Mouse (Mus musculus) MEL (cell line): ENCODE data around the gene C1qtnf1. TPM values are rescaled to one million over a fixed set of nuclear protein-coding genes. Genes with fewer than 3 reads are reported as not detected.

Experiments used
- DNase-seq: peaks from one replicate; pipeline ENCODE4 v3.0.0; 2011; ENCODE audit warnings: low read depth, low spot score
- H3K27ac ChIP-seq: 2 replicates; pipeline ENCODE4 v1.5.1; 2012; ENCODE audit warnings: low read depth, mild to moderate bottlenecking, control low read depth, low read length, moderate library complexity; ENCODE audit not compliant: control insufficient read depth
- H3K27me3 ChIP-seq, 2 experiments: fragments of 150-350 bp in 1 of 2; sonication (generic) in 1 of 2; 2 replicates each; pipeline ENCODE4 v1.6.1; 2012; ENCODE audit warnings: low read length in 2 of 2, mild to moderate bottlenecking in 2 of 2, improper control_type of control experiment in 1 of 2, moderate library complexity in 1 of 2; ENCODE audit not compliant: insufficient read depth in 2 of 2, control insufficient read depth in 1 of 2
- H3K36me3 ChIP-seq, 2 experiments: 2 replicates each; pipeline ENCODE4 v1.6.1; 2012 to 2014; ENCODE audit warnings: low read length in 2 of 2, improper control_type of control experiment in 1 of 2, inconsistent platforms in 1 of 2, mild to moderate bottlenecking in 1 of 2; ENCODE audit not compliant: insufficient read depth in 2 of 2, control insufficient read depth in 1 of 2
- H3K4me1 ChIP-seq, 2 experiments: fragments of 150-350 bp in 1 of 2; sonication (generic) in 1 of 2; 2 replicates each; pipeline ENCODE4 v1.6.1; 2012; ENCODE audit warnings: low read length in 2 of 2, improper control_type of control experiment in 1 of 2, mild to moderate bottlenecking in 1 of 2; ENCODE audit not compliant: insufficient read depth in 2 of 2, control insufficient read depth in 1 of 2
- H3K4me3 ChIP-seq, 2 experiments: fragments of 150-350 bp in 1 of 2; sonication (generic) in 1 of 2; 2 replicates each; pipeline ENCODE4 v1.5.1; 2012; ENCODE audit warnings: low read depth in 2 of 2, low read length in 2 of 2, mild to moderate bottlenecking in 2 of 2, moderate library complexity in 2 of 2, control low read depth in 1 of 2, improper control_type of control experiment in 1 of 2; ENCODE audit not compliant: control insufficient read depth in 1 of 2, insufficient read depth in 1 of 2
- H3K79me2 ChIP-seq: 2 replicates; pipeline ENCODE4 v1.6.1; 2012; ENCODE audit warnings: mild to moderate bottlenecking, low read length, moderate library complexity; ENCODE audit not compliant: control insufficient read depth, poor library complexity, insufficient read depth
- H3K9ac ChIP-seq: 2 replicates; pipeline ENCODE4 v1.6.1; 2012; ENCODE audit warnings: low read depth, mild to moderate bottlenecking, control low read depth, low read length, moderate library complexity; ENCODE audit not compliant: control insufficient read depth, poor library complexity, severe bottlenecking
- H3K9me3 ChIP-seq: fragments of 150-350 bp; sonication (generic); replicated peaks from 2 replicates; pipeline ENCODE4 v1.6.1; 2012; ENCODE audit warnings: mild to moderate bottlenecking, low read length, improper control_type of control experiment, moderate library complexity; ENCODE audit not compliant: insufficient read depth
- CTCF ChIP-seq, 3 experiments: IDR thresholded peaks in 2 of 3; conservative IDR thresholded peaks in 1 of 3; 2 replicates each; pipeline ENCODE4 v1.5.1; 2011 to 2012; ENCODE audit warnings: low read length in 3 of 3, low read depth in 2 of 3, mild to moderate bottlenecking in 2 of 3, improper control_type of control experiment in 1 of 3, inconsistent platforms in 1 of 3, mixed read lengths in 1 of 3, moderate library complexity in 1 of 3; ENCODE audit not compliant: control insufficient read depth in 1 of 3, insufficient read depth in 1 of 3, poor library complexity in 1 of 3, severe bottlenecking in 1 of 3
- ELF1 ChIP-seq: IDR thresholded peaks from 2 replicates; pipeline ENCODE4 v1.6.1; 2014; ENCODE audit warnings: low read depth, mild to moderate bottlenecking, inconsistent platforms, low read length, improper control_type of control experiment, moderate library complexity
- ETS1 ChIP-seq: IDR thresholded peaks from 2 replicates; pipeline ENCODE4 v1.6.1; 2012; ENCODE audit warnings: low read depth, mild to moderate bottlenecking, inconsistent platforms, low read length, improper control_type of control experiment, moderate library complexity
- GABPA ChIP-seq: IDR thresholded peaks from 2 replicates; pipeline ENCODE4 v1.6.1; 2012; ENCODE audit warnings: low read depth, mild to moderate bottlenecking, inconsistent platforms, low read length, improper control_type of control experiment, moderate library complexity
- MAFK ChIP-seq: IDR thresholded peaks from 2 replicates; pipeline ENCODE4 v1.6.1; 2011; ENCODE audit warnings: low read depth, mild to moderate bottlenecking, low read length, improper control_type of control experiment, borderline replicate concordance
- MAX ChIP-seq: IDR thresholded peaks from 2 replicates; pipeline ENCODE4 v1.6.1; 2011; ENCODE audit warnings: low read length, improper control_type of control experiment
- MXI1 ChIP-seq: IDR thresholded peaks from 2 replicates; pipeline ENCODE4 v1.6.1; 2011; ENCODE audit warnings: mild to moderate bottlenecking, low read depth, low read length, improper control_type of control experiment
- MYB ChIP-seq: IDR thresholded peaks from 2 replicates; pipeline ENCODE4 v1.6.1; 2011; ENCODE audit warnings: mild to moderate bottlenecking, low read depth, low read length, improper control_type of control experiment
- NELFE ChIP-seq: IDR thresholded peaks from 2 replicates; pipeline ENCODE4 v1.6.1; 2011; ENCODE audit warnings: low read depth, low read length, improper control_type of control experiment
- NRF1 ChIP-seq: IDR thresholded peaks from 2 replicates; pipeline ENCODE4 v1.6.1; 2014; ENCODE audit warnings: low read depth, mild to moderate bottlenecking, inconsistent platforms, low read length, improper control_type of control experiment, moderate library complexity; ENCODE audit not compliant: poor library complexity, insufficient read depth, severe bottlenecking
- RAD21 ChIP-seq: IDR thresholded peaks from 2 replicates; pipeline ENCODE4 v1.6.1; 2011; ENCODE audit warnings: mild to moderate bottlenecking, low read depth, low read length, improper control_type of control experiment
- TAL1 ChIP-seq: IDR thresholded peaks from 2 replicates; pipeline ENCODE4 v1.6.1; 2012; ENCODE audit warnings: mild to moderate bottlenecking, inconsistent platforms, low read length, moderate library complexity, mixed read lengths
- TCF12 ChIP-seq: IDR thresholded peaks from 2 replicates; pipeline ENCODE4 v1.6.1; 2014; ENCODE audit warnings: low read depth, mild to moderate bottlenecking, inconsistent platforms, low read length, improper control_type of control experiment, moderate library complexity
- UBTF ChIP-seq: IDR thresholded peaks from 2 replicates; pipeline ENCODE4 v1.6.1; 2012; ENCODE audit warnings: low read depth, mild to moderate bottlenecking, inconsistent platforms, low read length, improper control_type of control experiment, moderate library complexity, borderline replicate concordance; ENCODE audit not compliant: insufficient read depth
- ZC3H11A ChIP-seq: IDR thresholded peaks from 2 replicates; pipeline ENCODE4 v1.6.1; 2012; ENCODE audit warnings: low read depth, mild to moderate bottlenecking, inconsistent platforms, low read length, improper control_type of control experiment
- ZKSCAN1 ChIP-seq: IDR thresholded peaks from 2 replicates; pipeline ENCODE4 v1.6.1; 2012; ENCODE audit warnings: low read depth, mild to moderate bottlenecking, inconsistent platforms, low read length, improper control_type of control experiment, moderate library complexity
- ZMIZ1 ChIP-seq: IDR thresholded peaks from 2 replicates; pipeline ENCODE4 v1.6.1; 2012; ENCODE audit warnings: low read depth, mild to moderate bottlenecking, inconsistent platforms, low read length, improper control_type of control experiment, moderate library complexity
- ZNF384 ChIP-seq: IDR thresholded peaks from 2 replicates; pipeline ENCODE4 v1.6.1; 2012; ENCODE audit warnings: low read depth, mild to moderate bottlenecking, inconsistent platforms, low read length, improper control_type of control experiment
- polyA plus RNA-seq, 2 experiments: library from polyadenylated mRNA; stranded (reverse) in 1 of 2; unstranded in 1 of 2; fragments of >175 nt in 1 of 2; fragments of >200 nt in 1 of 2; gene quantifications; 2 replicates each; pipeline versions ENCODE4 v1.2.1 to v1.2.4; 2012; ENCODE audit warnings: low replicate concordance in 2 of 2, low read depth in 1 of 2; ENCODE audit not compliant: insufficient read length in 2 of 2, insufficient read depth in 1 of 2, missing spikeins in 1 of 2
- total RNA-seq: library from RNA; depleted of rRNA; stranded (reverse); fragments of 300-350 nt; gene quantifications from 2 replicates; pipeline ENCODE4 v1.2.3, GENCODE M21; 2012

C1qtnf1 gene
- total and polyA plus RNA-seq, 3 experiments: 0.27 to 0.72 TPM; not detected in 1

GRCm38 (mm10) chr11:118448385-118448784 lies 20.4 kb downstream of the C1qtnf1 start:
- no peaks in the 10 kb centered on the region for H3K27me3 ChIP-seq
- no peak for TF ChIP-seq ZMIZ1
- TF ChIP-seq ZKSCAN1: no peak
- no peak for TF ChIP-seq MXI1
- no peak for TF ChIP-seq MAFK
- TF ChIP-seq NELFE: no peak
- TF ChIP-seq NRF1: no peak
- no peak overlapping the region for H3K9ac ChIP-seq

GRCm38 (mm10) chr11:118451211-118451610 lies 23.2 kb downstream of the C1qtnf1 start:
- Histone ChIP-seq H3K4me3 (no peak overlapping the region), H3K27me3 (no peaks in the 10 kb centered on the region)
- TF ChIP-seq CTCF (IDR thresholded peaks at IDR 0.05 in 2 of 3, conservative IDR thresholded peaks at IDR 0.05 in 1 of 3; ENCODE audit: control insufficient read depth in 1 of 3, insufficient read depth in 1 of 3, low read depth in 2 of 3, low read length in 3 of 3, poor library complexity in 1 of 3, severe bottlenecking in 1 of 3): no peak
- no peak for TF ChIP-seq GABPA
- TF ChIP-seq MAFK: no peak
- no peak for TF ChIP-seq ELF1
- no peak for TF ChIP-seq RAD21
- no peak for TF ChIP-seq MYB
- TF ChIP-seq TCF12: no peak
- no peak for TF ChIP-seq ETS1
- TF ChIP-seq TAL1: no peak
- TF ChIP-seq UBTF: no peak
- no peak for TF ChIP-seq MAX
- no peak for TF ChIP-seq ZC3H11A
- no peak for TF ChIP-seq NELFE
- no peak for TF ChIP-seq ZNF384

More at GRCm38 (mm10) chr11:118448385-118448784, 20.4 kb downstream of the C1qtnf1 start:
- H3K79me2 ChIP-seq: no peaks in the 10 kb centered on the region
- H3K36me3 ChIP-seq: no peaks in the 10 kb centered on the region
- no peaks in the 10 kb centered on the region for H3K4me1 ChIP-seq
- no peak for DNase-seq
- no peak overlapping the region for H3K4me3 ChIP-seq
- H3K27ac ChIP-seq: no peak overlapping the region
- H3K9me3 ChIP-seq: no peaks in the 10 kb centered on the region

More at GRCm38 (mm10) chr11:118451211-118451610, 23.2 kb downstream of the C1qtnf1 start:
- Histone ChIP-seq H3K9ac (no peak overlapping the region), H3K9me3 (no peaks in the 10 kb centered on the region), H3K36me3 (peaks cover 0 to 4% of the 10 kb centered on the region in 2 experiments; a peak in 2 of 4 replicates), H3K79me2 (no peaks in the 10 kb centered on the region), H3K27ac (no peak overlapping the region), H3K4me1 (peaks cover 2 to 7% of the 10 kb centered on the region in 2 experiments)
- no peak for DNase-seq
